Mouse (Mus musculus) liver (tissue): ENCODE measurements around the gene Cd8b1.

Experiments
- DNase-seq: peaks from one replicate; pipeline ENCODE4 v3.0.0-alpha.2; 2020; ENCODE audit warnings: mixed read lengths

Gene Cd8b1

GRCm38 (mm10) chr6:71352201-71352600 lies 29.6 kb downstream of the Cd8b1 start:
- no peak for DNase-seq

DNA sequence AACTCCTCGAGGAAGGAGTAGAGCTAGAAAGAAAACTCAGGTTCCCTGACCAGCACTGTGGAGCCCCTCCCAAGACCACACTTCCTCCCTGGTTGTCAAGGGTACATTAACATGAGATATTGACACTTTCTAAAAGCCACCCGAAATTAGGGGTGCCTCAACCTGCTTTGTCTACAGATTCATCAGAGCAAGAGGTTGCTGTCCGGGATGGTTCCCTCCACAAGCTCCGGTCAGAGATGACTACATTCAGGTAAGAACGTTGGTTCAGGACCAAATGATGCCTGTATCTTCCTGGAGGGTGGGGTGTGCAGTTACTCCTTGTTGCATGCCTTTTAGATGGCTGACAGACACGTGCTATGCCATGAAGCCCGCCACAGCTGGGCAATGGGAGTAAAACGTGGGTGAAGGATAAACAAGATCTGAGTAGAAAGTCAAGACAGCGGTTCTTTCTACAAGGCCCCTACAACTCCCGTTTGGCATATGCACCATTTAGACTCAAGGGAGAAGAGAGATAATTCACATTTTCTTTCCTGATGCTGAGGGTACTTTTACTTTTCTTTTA lies 30.4 kb downstream of the Cd8b1 start:
- DNase-seq, result no peak

DNA sequence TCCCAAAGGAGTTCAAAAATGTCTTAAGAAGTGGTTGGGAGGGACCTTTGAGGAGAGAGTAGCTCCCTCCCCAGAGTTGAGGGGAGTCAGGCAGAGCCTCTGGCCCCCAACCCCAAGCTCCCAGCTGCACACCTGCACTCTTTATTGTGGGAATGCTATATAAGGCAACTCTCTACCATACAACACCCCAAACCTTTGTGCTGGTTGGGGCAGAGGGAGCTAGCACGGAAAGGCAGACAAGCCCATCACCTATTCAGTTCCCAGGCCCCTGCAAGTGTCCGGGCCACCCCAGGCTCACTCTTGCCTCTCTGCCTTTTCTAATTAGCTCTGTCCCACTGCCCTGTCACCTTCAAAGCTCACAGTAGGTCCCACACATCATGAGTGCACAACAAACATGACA lies 31.1 kb downstream of the Cd8b1 start:
- DNase-seq, result no peak

- DNase-seq, result no peak
These were observed 34.9 kb downstream of the Cd8b1 start for GRCm38 (mm10) chr6:71357493-71357892.

GRCm38 (mm10) chr6:71360221-71360620 lies 37.6 kb downstream of the Cd8b1 start:
- DNase-seq, result no peak

DNA sequence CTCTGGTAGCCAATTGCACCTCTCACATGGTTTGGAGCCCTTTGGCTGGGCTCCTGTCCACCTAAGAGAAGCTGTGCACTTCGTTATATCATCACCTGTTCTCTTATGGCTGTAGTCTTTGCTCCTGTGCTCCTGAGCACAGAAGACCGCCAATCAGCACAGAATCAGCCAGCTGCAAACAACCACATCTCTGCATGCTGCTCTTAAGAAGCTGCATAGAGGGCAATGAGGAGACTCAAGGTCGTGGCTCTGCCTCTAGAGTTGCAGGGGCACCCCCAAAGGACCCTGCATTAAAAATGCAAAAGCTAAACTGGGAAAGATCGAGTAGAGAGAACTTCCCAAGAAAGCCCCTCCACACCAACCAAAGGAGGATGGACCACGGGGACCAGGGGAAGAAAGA lies 38.2 kb downstream of the Cd8b1 start:
- DNase-seq, result no peak

GRCm38 (mm10) chr6:71361156-71361670 lies 38.6 kb downstream of the Cd8b1 start:
- no peak for DNase-seq

DNA sequence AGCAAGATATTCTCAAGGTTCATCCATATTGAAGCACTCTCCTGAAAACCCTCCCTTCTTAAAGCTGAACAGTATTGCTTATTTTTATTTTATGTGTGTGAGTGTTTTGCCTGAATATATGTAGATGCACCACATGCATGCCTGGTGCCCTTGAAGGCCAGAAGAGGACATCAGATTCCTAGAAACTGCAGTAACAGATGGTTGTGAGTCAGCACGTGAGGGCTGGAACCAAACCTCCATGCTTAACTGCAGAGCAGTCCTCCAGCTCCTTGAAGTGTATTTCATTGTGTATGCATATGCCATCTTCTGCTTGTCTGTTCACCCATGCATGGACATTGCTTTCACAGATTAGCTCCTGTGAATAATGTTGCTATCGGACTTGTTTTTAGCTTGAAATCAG lies 41.4 kb downstream of the Cd8b1 start:
- DNase-seq, result no peak

- DNase-seq, result no peak
These were observed 46.8 kb downstream of the Cd8b1 start for GRCm38 (mm10) chr6:71369416-71369815.

DNA sequence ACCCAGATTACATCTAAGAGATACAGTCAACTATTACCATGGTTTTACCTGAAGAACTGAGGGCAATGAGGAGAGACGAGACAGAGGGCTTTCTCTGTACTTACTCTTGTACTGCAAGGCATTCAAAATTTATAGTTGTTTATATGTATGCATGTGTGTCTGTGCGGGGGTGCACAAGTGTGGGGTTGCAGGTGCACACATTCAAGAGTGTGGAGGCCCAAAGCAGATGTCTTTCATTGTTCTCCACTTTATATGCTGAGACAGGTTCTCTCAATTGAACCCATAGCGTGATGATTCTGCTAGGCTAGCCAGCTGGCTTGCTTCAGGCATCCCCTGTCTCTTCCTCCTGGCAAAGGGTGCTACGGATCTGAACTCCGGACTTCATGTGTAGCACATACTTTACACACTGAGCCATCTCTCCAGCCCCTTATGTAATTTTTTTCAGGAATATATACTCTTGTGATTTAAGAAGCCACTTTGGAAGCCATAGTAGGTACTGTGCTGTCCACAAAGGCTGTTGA lies 48.6 kb downstream of the Cd8b1 start:
- DNase-seq, result no peak

DNA sequence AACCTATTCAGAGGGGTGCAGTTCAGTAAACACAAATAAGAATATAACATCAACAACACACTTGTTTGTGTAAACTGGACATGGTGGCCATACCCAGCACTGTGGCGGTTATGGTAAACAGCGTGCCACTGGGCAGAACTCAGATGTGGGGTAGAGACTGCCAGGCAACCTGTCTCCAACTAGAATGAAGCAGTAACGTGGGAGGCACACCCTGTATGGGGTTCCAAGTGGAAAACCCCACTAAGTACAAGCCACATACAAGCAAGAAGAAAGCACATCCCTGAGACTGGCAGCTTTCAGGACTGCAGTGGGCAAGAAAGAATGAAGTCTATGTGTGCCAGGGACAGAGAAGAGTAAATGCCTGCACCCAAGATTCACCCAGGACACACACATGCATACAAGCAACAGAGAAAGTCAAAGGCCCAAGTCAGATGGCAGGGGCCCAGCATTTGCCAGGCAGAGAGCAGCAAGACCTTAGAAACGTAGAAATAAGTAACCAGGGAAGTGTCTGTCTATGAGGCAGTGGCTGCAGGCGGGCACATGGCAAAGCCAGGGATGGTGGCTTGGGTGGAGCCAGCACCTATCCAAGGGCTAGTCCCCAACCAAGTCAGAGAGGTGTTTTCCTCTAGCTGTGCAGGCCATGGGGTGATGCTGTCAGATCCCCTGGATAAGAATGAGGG lies 49.6 kb downstream of the Cd8b1 start:
- DNase-seq, result no peak

- no peak for DNase-seq
These were observed 50.7 kb downstream of the Cd8b1 start, which contains the start of gene Cd8a for GRCm38 (mm10) chr6:71373249-71373775. Cd8a (plus strand) TSS chr6:71373427.

DNA sequence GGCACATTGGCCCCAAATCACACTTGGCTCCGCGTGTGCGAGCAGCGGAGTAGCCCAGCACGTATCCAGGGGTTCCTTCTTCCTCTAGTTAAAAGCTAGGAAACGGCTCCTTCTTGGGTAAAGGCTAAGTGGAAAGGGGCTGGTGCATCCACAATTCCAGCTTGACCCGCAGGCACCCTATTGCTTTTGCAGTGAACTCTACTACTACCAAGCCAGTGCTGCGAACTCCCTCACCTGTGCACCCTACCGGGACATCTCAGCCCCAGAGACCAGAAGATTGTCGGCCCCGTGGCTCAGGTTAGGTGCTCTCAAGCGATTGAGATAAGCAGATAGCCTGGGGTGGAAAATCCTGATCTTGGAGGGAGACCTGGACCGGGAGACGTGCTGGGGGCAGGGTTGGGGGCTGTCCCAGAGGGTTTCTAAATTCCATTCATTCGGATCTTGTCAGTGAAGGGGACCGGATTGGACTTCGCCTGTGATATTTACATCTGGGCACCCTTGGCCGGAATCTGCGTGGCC lies 51.8 kb downstream of the Cd8b1 start:
- DNase-seq, result no peak

DNA sequence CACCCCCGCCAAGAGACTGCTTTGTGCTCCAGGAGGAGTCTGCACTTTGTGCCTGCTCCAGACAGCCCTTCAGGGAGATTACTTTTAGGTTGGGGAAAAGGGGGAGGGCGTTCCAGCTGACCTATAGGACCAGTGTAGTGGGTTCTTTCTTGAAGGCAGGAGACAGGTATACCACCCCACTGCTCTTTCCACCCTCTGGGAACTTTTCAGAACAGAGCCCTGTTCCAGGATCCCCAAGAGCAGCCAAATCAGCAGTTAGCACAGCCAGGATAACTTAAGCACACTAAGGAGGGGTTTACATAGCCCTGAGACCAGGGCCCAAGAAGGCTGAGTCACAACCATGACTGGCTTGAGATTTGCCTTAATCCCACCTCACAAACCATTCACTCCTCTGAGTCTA lies 52.3 kb downstream of the Cd8b1 start:
- DNase-seq, result no peak

DNA sequence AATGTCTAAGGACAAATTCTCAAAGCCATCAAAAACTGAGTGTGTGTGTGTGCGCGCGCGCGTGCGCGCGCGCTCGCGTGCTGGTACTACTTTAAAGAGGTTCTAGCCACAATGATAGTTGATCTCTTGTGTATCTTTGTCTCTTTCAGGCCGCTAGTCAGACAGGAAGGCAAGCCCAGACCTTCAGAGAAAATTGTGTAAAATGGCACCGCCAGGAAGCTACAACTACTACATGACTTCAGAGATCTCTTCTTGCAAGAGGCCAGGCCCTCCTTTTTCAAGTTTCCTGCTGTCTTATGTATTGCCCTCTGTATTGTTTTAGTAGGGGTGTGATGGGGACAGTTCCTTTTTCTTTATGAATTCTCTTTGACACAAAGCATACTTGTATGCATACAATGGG lies 54.1 kb downstream of the Cd8b1 start:
- no peak for DNase-seq

DNA sequence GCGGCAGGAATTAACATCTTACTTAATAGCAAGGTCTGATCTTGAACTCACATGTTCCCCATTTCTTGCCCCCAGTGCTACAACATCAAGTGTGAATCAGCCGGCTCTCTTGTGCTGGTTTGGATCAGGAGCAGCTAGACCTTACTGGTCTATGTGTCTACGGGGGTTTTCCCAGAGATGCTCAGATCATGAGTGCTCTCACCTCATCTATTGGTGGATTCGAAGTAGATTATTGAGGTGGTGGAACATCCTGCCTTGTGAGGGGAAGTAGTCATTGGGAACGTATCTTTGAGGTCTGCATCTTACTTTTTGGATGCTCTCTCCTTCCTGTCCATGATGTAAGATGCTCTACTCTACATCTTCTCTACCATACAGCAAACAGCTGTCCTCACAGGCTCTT lies 59.1 kb downstream of the Cd8b1 start:
- no peak for DNase-seq
